30 mouse cellular contexts compared by ENCODE assay signal in genomic region chr6:38661626-38662025, GRCm38 (mm10). TPM values are rescaled to one million over a fixed set of nuclear protein-coding genes. Genes with fewer than 3 reads are reported as not detected.
"Had no signal": no experiment of that assay in that cellular context is flagged by ENCODE, and none has a peak within 500 bp of the region (broad histone marks: within the 10 kb centered on the region; RNA-seq: fewer than 3 reads in every experiment).

No protein-coding gene starts in this region.

- H3K9me3 ChIP-seq: heart, embryonic 13.5 days; heart, embryonic 15.5 days; hindbrain, embryonic 12.5 days; hindbrain, embryonic 15.5 days; kidney, embryonic 15.5 days; limb, embryonic 13.5 days; limb, embryonic 15.5 days; liver, embryonic 12.5 days had no signal

- H3K4me3 ChIP-seq: heart, adult 2 months; heart, embryonic 13.5 days; heart, embryonic 15.5 days; hindbrain, embryonic 12.5 days; kidney, embryonic 15.5 days; limb, embryonic 13.5 days; limb, embryonic 15.5 days; liver, embryonic 12.5 days had no signal

- H3K9ac ChIP-seq: heart, embryonic 13.5 days; heart, embryonic 15.5 days; hindbrain, embryonic 12.5 days; hindbrain, embryonic 15.5 days; kidney, embryonic 15.5 days; limb, embryonic 13.5 days; limb, embryonic 15.5 days; liver, embryonic 12.5 days; liver, embryonic 14.5 days had no signal

- H3K27ac ChIP-seq: heart, adult 2 months; heart, embryonic 13.5 days; heart, embryonic 15.5 days; hindbrain, embryonic 12.5 days; hindbrain, embryonic 15.5 days; hindbrain, postnatal 0 days; kidney, embryonic 15.5 days; kidney, postnatal 0 days; limb, embryonic 13.5 days; limb, embryonic 15.5 days; liver, embryonic 12.5 days; liver, embryonic 14.5 days had no signal

- H3K4me2 ChIP-seq: heart, embryonic 11.5 days; heart, embryonic 15.5 days; limb, embryonic 15.5 days; liver, embryonic 12.5 days had no signal

- H3K36me3 ChIP-seq: heart, embryonic 13.5 days; heart, embryonic 15.5 days; hindbrain, embryonic 12.5 days; hindbrain, embryonic 15.5 days; kidney, embryonic 15.5 days; limb, embryonic 13.5 days; limb, embryonic 15.5 days; liver, embryonic 12.5 days had no signal

- ATAC-seq: hindbrain, postnatal 0 days; intestine, embryonic 16.5 days; liver, embryonic 12.5 days had no signal

- DNase-seq: gastrocnemius, postnatal 14 days; gastrocnemius, postnatal 36 days; heart, adult 11 months; heart, adult 2 months; heart, postnatal 14 days; heart, postnatal 36 days; kidney, adult 11 months; kidney, adult 2 months; kidney, adult 9 months; kidney, postnatal 14 days; kidney, postnatal 36 days; layer of hippocampus, adult 9-11 months; layer of hippocampus, postnatal 36 days; left cerebral cortex, postnatal 4 days had no signal

RNA-seq across cellular contexts. Expression of gene Clec2l, which starts 1.2 kb away (rescaled TPM):
- total RNA-seq: gastrocnemius, adult 18-20 months; hematopoietic stem cell, adult 5-6 weeks; liver, adult 2 months had no signal
- polyA plus RNA-seq: liver, adult 2 months had no signal

RNA-seq across cellular contexts. Expression of gene Klrg2, which starts 24.6 kb away (rescaled TPM):
- total RNA-seq: liver, adult 2 months had no signal
- polyA plus RNA-seq: liver, adult 2 months had no signal
